Mouse (Mus musculus) heart, embryonic 14.5 days (tissue): Measurements from ENCODE around the gene Tmem145. TPM values are rescaled to one million over a fixed set of nuclear protein-coding genes. Genes with fewer than 3 reads are reported as not detected.

ENCODE experiments used
- ATAC-seq: fragments of 200-750 bp; cut with Nextera tagmentation; 2 replicates; pipeline ENCODE4 v1.8.0; 2017; ENCODE audit warnings: low read depth, moderate TSS enrichment; ENCODE audit not compliant: insufficient number of reproducible peaks, insufficient read depth, low FRiP score
- H3K27ac ChIP-seq, 2 experiments: fragments of 200-500 bp in 1 of 2; fragments of 300-500 bp in 1 of 2; sonication (generic) in 1 of 2; replicated peaks in 1 of 2; 2 replicates each; pipeline ENCODE4 v1.5.1; 2012 to 2014; ENCODE audit warnings: low read depth in 2 of 2, low read length in 2 of 2, control low read depth in 1 of 2, mild to moderate bottlenecking in 1 of 2, mixed read lengths in 1 of 2; ENCODE audit not compliant: control insufficient read depth in 1 of 2, insufficient read depth in 1 of 2
- H3K27me3 ChIP-seq: fragments of 300-500 bp; sonication (generic); 2 replicates; pipeline ENCODE4 v1.6.1; 2014; ENCODE audit warnings: mild to moderate bottlenecking, low read length, control low read depth; ENCODE audit not compliant: control insufficient read depth, insufficient read depth
- H3K36me3 ChIP-seq: fragments of 300-500 bp; sonication (generic); 2 replicates; pipeline ENCODE4 v1.6.1; 2014; ENCODE audit warnings: mild to moderate bottlenecking, control low read depth, low read length, mixed read lengths; ENCODE audit not compliant: control insufficient read depth, insufficient read depth
- H3K4me1 ChIP-seq, 2 experiments: fragments of 200-500 bp in 1 of 2; fragments of 300-500 bp in 1 of 2; sonication (generic) in 1 of 2; 2 replicates each; pipeline ENCODE4 v1.6.1; 2012 to 2014; ENCODE audit warnings: low read length in 2 of 2, control low read depth in 1 of 2, mixed read lengths in 1 of 2; ENCODE audit not compliant: control insufficient read depth in 2 of 2, insufficient read depth in 2 of 2
- H3K4me2 ChIP-seq: fragments of 300-500 bp; sonication (generic); 2 replicates; pipeline ENCODE4 v1.6.1; 2014; ENCODE audit warnings: mild to moderate bottlenecking, low read length
- H3K4me3 ChIP-seq, 2 experiments: fragments of 200-500 bp in 1 of 2; fragments of 300-500 bp in 1 of 2; sonication (generic) in 1 of 2; 2 replicates each; pipeline ENCODE4 v1.5.1; 2012 to 2014; ENCODE audit warnings: low read length in 2 of 2, mild to moderate bottlenecking in 2 of 2, control low read depth in 1 of 2, low read depth in 1 of 2, moderate library complexity in 1 of 2; ENCODE audit not compliant: control insufficient read depth in 1 of 2, insufficient read depth in 1 of 2
- H3K9ac ChIP-seq: fragments of 300-500 bp; sonication (generic); 2 replicates; pipeline ENCODE4 v1.6.1; 2014; ENCODE audit warnings: mild to moderate bottlenecking, low read length
- H3K9me3 ChIP-seq: fragments of 300-500 bp; sonication (generic); 2 replicates; pipeline ENCODE4 v1.6.1; 2016; ENCODE audit warnings: low read length, control low read depth; ENCODE audit not compliant: control insufficient read depth
- whole genome bisulfite sequencing: fragments of 180-500 bp; shearing (Covaris S2); extraction: QIAGEN DNeasy Blood & Tissue Kit; methylation state at CpG from one replicate; pipeline ENCODE4 v1.1.7; 2014; 5-methylcytosine and 5-hydroxymethylcytosine counted together
- polyA plus RNA-seq: library from polyadenylated mRNA; unstranded; fragments of >200 nt; fragmentation: Nextera tagmentation; extraction: Ambion mirVana; gene quantifications from 2 replicates; pipeline ENCODE4 v1.2.1, GENCODE M21; 2014

Tmem145 gene
- polyA plus RNA-seq, 1 experiment from 2014 or later: 0.30 TPM

DNA sequence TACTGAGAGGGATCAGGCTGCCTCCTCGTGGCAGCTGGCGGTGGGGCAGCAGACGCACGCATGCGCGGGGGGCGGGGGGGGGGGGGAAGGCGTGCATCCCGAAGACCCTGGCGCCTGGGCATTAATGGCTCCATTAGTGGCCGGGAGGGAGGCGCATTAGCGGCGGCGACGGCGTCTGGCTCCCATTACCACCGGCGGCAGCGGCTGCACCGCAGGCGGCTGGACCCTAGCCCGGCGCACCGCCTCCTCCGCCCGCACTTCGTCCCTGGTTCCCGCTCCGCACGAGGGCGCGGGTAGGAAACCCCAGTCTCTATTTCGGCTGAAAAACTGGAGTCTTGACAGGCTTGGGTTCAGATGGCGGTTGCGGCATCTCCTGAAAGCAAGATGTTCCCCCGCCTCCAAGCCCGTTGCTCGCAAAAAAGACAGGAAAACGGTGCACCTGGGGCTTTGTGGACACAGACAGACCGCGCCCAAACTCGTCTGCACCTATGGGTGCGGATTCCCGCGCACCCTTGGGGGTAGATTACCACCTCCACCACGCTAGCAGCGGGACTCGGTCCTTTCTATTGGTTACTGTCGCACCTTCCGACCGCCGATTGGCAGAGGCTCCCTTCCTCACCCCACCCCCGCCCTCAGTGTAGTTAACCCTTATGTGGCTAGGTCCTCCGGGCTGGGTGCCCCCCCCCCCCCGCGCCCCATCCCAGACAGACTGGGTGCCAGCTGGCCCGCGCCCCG is 27.4 kb upstream of the Tmem145 start:
- H3K4me2 ChIP-seq: peak overlapping the region; percentile 90
- no peaks in the 10 kb centered on the region for H3K9me3 ChIP-seq
- H3K9ac ChIP-seq: peak overlapping the region; percentile 80
- H3K27me3 ChIP-seq: no peaks in the 10 kb centered on the region
- H3K4me1 ChIP-seq: peaks cover 43 to 66% of the 10 kb centered on the region in 2 experiments
- H3K36me3 ChIP-seq: peaks cover 15% of the 10 kb centered on the region
- WGBS: 1% methylated on average over 51 of the region's 60 CpGs
- ATAC-seq: peak; percentile 34
- peak overlapping the region; percentile 72 to 84 for H3K4me3 ChIP-seq
- peak overlapping the region; percentile 99 for H3K27ac ChIP-seq

DNA sequence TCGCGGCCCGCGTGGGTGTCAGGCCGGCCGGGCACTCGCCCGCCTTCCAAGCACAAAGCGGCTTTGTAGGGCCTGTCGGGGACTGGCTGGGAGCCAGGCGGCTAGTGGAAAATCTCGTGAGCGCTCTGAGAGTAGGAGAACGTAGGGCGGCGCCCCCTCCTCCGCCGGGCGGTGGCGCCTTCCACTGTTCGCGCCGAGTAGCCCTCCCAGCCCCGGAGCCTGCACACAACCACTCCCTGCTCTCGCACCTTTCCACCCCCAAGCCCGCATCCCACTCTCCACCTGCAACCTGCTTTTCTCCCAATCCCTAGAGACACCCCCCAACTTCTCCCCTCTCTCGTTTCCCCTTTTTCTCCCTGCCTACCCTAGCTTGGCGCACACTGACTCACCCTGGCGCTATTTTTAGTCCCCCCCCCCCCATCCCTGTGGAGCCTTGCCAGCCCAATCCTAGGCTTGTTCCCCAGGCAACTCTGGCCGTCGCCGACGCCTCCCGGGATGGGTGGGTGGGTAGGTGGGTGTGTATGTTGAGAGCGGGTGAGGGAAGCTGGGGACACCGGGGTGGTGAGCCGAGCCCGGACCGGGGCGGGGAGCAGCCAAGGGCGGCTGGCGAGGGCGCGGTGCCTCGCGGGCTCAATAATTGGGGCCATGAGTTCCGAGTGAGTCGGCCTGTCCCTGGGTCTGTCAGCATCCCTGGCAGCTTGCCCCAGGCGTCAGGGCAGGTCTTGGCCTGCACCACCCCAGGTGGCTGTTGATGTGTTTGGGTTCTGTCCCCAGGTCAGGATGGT is 26.6 kb upstream of the Tmem145 start:
- H3K9ac ChIP-seq: peak overlapping the region; percentile 80
- no peaks in the 10 kb centered on the region for H3K27me3 ChIP-seq
- peak overlapping the region; percentile 72 to 84 for H3K4me3 ChIP-seq
- peaks cover 7% of the 10 kb centered on the region for H3K36me3 ChIP-seq
- under 1% methylated on average over 47 of the region's 49 CpGs for WGBS
- ATAC-seq: peak; percentile 33
- peak overlapping the region; percentile 99 for H3K27ac ChIP-seq
- peaks cover 46 to 66% of the 10 kb centered on the region in 2 experiments for H3K4me1 ChIP-seq
- H3K9me3 ChIP-seq: no peaks in the 10 kb centered on the region
- H3K4me2 ChIP-seq: peak overlapping the region; percentile 90

DNA sequence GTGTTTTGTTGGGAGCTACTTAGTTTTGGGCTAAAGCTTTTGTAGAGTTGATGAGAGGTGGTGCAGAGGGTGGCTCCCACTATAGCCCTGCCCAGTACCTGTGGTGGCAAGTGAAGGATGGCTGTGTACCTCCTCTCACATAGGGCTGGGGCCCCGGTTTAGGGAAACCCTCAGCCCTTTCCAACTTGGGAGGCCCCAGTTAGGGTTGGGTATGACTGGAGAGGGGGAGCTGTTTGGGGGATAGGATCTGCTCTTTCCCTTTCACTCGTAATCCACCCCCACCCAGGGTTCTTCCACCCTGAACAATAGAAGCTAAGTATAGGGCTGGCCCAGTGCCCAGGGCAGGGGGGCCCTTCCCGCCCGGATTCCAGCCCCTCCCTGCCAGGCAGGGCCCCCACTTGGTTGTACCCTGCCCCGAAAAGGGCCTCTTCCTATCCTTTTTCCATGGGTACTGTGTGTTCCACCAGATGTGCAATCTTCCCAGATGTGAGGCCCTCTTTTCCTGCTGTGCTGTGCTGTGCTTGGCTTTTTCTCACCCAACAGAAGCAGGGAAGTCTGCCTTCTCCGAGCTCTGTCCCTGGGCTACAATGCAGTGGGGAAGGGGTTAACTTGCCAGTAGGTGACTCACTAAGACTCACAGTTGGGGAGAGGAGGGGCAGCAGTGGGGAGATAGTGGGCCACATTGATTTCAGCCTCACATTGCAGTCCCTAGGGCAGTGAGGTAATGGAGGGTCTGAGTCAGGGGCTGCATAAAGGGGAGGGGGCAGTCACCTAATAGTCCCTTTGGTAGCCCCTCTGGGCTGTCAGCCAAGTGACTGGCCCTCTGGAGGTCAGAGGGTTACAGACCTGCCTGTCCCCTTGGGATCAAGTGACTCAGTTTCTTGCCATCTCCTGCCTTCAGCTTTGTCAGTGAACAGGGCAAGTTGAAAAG is 25.8 kb upstream of the Tmem145 start:
- ATAC-seq: peak; percentile 17
- Histone ChIP-seq H3K4me3 (peak overlapping the region; percentile 72 to 84), H3K4me1 (peaks cover 45 to 65% of the 10 kb centered on the region in 2 experiments), H3K9ac (peak overlapping the region; percentile 80), H3K27me3 (no peaks in the 10 kb centered on the region), H3K9me3 (no peaks in the 10 kb centered on the region), H3K36me3 (peaks cover 6% of the 10 kb centered on the region), H3K4me2 (peak overlapping the region; percentile 90), H3K27ac (peak overlapping the region; percentile 99)
- 4% methylated on average over 6 of the region's 6 CpGs for WGBS

DNA sequence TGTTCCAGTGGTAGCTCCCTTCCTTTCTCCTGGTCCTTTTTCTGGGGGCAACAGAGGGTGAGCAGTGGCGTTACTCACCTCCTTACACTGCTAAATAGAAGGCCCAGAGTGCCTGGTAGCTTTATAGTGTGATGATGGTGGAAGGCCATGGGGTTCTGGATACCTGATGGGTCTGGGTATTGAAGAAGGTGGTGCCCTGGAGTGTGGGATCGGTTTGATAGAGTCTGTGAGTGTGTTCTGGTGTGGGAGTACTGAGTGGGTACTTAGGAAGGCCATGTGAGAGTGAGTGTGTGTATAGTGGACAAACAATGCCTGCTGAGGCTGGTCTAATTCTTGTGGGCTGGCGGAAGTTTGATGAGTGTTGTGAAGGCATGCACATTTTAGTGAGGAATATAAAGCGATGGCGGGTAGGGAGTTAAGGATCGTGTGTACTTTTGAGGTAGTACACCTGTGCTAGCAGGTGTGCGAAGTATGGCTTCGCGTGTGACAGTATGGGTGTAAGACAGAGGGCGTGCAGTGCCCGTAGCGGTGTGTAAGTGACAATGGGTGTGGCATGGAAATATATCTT is 24.7 kb upstream of the Tmem145 start:
- H3K9me3 ChIP-seq: no peaks in the 10 kb centered on the region
- peaks cover 17% of the 10 kb centered on the region for H3K36me3 ChIP-seq
- H3K4me1 ChIP-seq: peaks cover 36 to 54% of the 10 kb centered on the region in 2 experiments
- peak overlapping the region; percentile 28 to 84 for H3K4me3 ChIP-seq
- ATAC-seq: no peak
- H3K27ac ChIP-seq: peak overlapping the region; percentile 99
- WGBS: 15% methylated on average over 12 of the region's 12 CpGs
- no peaks in the 10 kb centered on the region for H3K27me3 ChIP-seq
- H3K4me2 ChIP-seq: peak overlapping the region; percentile 90
- H3K9ac ChIP-seq: peak overlapping the region; percentile 80

DNA sequence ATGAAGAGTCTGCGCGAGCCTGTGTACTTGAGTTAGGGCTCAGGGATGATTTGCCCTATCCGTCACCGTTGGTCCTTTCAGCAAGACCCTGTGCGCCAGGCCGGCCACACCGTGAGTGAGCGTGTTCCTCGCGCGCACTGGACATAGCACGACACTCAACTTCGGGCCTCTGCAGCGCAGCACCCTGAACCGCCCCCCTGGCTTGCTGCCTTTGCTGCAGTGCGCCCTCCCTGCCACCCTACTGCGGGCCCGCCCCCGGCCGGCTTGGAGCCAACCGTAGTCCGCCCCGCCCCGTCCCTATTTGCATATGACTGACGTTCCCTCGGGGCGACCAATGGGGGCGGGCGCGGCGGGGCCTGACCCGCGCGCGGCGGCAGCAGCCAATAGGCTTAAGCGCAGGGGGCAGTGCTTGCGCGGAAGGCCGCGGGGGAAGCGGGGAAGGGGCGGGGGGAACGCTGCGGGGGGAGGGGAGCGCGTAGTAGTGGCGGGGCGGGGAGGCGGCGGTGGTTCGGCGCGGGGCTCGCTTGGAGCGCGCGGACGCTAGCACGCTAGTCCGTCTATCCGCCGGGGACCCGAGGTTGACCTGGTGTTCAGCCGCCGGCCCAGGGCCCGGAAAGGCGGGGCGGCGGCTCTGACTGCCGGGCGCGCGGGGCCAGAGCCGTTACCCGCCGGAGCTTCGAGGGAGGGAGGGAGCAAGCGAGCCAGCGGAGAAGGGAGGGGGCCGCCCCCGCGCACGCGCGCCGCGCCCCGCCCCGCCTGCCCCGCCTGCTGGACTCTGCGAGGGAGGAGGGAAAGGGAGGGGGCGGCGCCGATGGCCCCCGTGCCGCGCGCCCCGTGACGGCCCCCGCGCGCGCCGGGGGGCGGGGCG is 23.9 kb upstream of the Tmem145 start:
- peak; percentile 77 for ATAC-seq
- under 1% methylated on average over 68 of the region's 108 CpGs for WGBS
- H3K9ac ChIP-seq: peak overlapping the region; percentile 89
- peak overlapping the region; percentile 90 for H3K4me2 ChIP-seq
- no peaks in the 10 kb centered on the region for H3K9me3 ChIP-seq
- peaks cover 24% of the 10 kb centered on the region for H3K36me3 ChIP-seq
- H3K27ac ChIP-seq: peak overlapping the region; percentile 99
- H3K27me3 ChIP-seq: no peaks in the 10 kb centered on the region
- peaks cover 36 to 50% of the 10 kb centered on the region in 2 experiments for H3K4me1 ChIP-seq
- peak overlapping the region; percentile 83 to 84 for H3K4me3 ChIP-seq

DNA sequence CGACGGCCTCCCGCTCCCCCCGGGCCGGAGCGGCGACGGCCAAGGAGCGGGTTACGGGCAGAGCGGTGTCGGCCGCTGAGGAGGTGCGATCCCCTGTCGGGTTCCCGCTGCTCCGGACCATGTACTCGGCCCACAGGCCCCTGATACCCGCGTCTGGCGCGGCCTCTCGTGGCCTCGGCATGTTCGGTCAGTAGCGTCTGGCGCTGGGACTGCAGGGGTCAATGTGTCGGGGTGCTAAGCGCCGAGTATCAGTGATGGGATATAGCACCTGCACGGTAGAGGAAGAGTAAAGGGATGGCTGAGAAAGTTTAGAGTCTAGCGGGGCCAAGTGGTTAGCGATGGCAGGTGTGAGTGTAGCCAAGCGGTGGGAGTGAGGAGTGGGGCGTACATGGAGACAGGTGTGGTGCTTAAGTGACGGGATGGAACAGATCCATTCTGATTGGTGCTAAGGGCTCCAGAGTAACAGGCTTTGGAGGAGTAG is 23.1 kb upstream of the Tmem145 start:
- peak overlapping the region; percentile 89 for H3K9ac ChIP-seq
- peak overlapping the region; percentile 83 to 84 for H3K4me3 ChIP-seq
- peaks cover 32% of the 10 kb centered on the region for H3K36me3 ChIP-seq
- H3K4me1 ChIP-seq: peaks cover 31 to 44% of the 10 kb centered on the region in 2 experiments
- no peaks in the 10 kb centered on the region for H3K27me3 ChIP-seq
- ATAC-seq: no peak
- WGBS: under 1% methylated on average over 28 of the region's 36 CpGs
- peak overlapping the region; percentile 78 to 99 for H3K27ac ChIP-seq
- H3K4me2 ChIP-seq: peak overlapping the region; percentile 90
- no peaks in the 10 kb centered on the region for H3K9me3 ChIP-seq
